Mouse (Mus musculus) CD8-positive naive resting alpha-beta T cell, adult 2 months (primary cell): ENCODE data around the gene Clec2g.
"Not testable (repeated sequence)": the region's sequence is repeated elsewhere in the genome, so short reads cannot be mapped to it uniquely, and the experiment has no call there.

Experiments
- DNase-seq, 2 experiments: peaks; one replicate each; pipeline ENCODE4 v3.0.0; 2022; ENCODE audit warnings: low read depth in 2 of 2, low spot score in 2 of 2

The Clec2g gene

DNA sequence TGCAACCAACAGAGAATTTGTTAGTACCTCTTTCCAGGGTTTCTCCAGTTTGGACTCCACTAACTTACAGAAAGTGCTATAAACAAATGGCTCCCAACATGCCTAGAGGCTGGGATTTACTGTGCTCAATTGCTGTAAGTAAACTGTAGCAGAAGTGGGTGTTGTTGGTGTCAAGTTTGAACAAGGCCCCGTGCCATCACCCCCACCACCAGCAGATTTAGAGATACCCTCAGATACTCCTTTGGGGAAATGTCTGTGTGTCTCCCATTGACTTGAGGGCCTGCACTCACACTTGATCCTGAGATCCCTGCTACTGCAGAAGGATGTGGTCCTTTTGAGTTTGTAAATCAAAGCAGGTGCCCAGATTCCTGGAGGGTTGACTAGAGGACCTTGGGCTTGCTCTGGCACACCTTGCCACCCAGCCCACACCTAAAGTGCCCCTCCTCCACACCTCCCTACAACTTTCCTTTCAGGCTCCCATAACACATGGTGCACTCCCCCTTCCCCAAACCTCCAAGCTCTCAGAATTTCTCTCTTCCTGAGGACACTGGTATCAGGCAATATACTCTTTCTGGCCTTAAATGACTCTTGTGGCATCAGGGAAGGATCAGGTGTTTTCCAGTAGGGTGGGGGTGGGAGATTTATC lies 37.3 kb downstream of the Clec2g start:
- DNase-seq: no peak

DNA sequence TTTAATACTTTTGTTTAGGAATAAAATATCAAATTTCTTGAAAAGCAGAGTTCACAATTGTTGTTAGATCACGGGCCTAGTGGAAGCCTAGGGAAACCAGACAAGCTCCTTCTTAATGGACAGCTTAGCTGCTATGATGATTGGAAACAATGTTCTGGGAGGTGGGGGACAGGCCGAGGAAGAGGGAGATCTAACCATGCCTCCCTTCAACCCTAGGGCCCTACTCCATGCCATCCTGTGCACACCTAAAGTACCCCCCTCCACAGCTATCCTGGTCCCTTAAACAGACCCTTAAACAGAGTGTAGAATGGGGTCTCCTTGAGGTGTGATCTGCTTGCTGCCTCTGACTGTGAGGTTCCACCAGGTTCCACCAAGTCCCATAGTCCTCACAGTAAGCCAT lies 38.0 kb downstream of the Clec2g start:
- no peak for DNase-seq

DNA sequence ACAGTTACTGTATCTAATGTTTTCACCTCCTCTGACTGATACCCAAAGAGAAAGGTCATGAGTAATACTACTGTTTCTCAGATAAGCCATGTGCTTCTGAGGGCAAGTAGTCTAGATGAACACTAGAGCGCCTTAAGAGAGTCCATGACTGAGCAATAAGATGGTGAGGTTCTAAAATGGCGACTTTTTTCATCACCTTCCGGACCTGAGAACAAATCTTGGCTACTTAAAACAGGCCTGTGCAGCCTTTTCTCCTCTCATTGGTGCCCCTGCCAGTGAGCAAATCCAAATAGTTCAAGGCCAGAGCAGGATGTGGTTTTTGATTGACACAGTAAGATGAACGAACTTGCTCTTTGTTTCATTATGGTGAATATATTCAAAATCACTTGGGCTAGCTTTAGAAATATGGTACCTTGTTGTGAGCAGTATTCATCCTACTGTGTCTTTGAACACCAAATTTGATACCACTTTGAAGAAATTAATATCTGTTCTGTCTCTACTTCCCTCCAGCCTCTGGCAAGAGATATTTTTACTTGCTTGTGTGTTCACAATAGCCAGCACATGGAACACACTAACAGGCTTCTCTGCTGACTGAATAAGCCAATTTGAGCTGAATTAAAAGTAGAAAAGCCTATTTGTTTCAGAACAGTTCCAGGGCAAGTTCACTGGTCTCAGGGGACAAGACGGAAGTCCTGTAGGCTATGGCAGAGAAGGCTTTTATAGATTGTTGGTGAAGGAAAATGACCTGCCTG lies 38.7 kb downstream of the Clec2g start:
- peak; percentile 26 to 44 for DNase-seq

DNA sequence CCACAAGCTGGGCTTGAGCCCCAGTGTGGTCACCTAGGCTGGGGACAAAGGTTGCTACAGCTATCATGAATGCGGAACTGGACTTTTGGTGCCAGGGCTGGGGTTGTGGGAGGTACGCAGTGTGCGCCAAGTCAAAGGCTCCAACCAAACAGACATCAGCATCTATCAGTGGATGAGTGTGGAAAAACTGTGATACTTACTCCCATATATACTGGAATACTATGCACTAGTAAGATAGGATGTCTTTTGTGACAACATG lies 39.2 kb downstream of the Clec2g start:
- DNase-seq: no peak

DNA sequence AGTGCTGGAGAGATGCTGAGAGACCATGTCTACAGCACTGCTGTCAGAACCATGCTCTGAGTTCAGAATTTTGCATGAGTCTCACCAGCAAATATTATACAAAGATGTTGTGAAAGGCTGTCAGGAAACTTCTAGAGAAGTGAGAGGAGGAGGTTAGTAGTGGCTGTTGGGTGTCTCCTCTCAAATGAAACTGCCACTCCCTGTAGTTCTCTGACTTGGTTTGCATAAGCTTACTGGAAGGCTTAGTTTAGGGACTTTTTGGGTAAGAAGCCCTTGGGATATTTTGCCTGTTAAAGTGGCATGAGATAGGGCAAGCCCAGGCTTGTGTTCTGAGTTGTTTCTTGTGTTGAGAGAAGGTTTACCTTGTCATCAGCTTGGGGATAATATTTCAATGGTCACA lies 40.7 kb downstream of the Clec2g start:
- DNase-seq: not testable (repeated sequence)

DNA sequence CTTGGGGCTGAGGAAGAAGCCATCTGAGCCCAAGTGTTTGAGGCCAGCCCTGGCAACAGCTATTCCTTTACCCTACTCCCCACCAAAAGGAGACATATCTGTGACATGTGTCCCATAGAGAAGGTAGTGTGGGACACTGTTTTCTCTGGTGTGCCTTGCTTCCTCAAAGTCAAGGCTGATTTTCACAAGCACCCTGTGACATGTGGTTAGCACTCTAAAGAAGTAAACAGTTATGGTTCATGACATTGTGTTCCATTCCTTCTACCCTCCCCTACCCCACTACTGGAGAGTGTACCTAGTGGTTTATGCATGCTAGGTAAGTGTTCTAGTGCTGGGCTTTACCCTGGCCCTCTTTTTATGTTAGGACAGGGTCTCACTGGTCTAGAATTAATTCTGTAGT lies 42.0 kb downstream of the Clec2g start:
- DNase-seq: no peak

DNA sequence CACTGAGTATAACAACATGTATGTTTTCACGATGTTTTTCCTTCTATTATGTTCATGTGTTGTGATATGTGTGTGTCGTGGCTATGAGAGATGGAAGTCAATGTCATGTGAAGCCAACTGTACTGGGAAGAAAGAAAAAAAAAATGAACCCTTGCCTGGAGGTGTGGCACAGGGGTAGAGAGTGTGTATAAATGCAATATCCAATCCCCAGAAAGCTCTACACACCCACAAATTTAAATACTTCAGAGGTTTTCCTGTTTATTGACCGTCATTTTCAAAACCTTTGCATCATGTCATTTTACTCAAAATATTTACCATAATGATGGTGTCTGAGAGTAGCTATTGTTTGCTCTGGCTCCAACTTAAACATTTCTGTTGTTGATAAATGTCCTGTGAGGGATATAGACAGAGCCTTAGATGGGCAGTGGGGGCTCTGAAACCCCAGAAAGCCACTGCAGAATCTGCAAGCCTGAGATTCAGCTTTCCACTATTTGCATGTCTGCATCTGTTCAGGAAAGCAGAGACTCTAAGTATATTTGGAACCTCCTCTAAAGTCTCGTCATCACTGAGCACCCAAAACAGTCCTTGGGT lies 47.9 kb downstream of the Clec2g start:
- not testable (repeated sequence) for DNase-seq

DNA sequence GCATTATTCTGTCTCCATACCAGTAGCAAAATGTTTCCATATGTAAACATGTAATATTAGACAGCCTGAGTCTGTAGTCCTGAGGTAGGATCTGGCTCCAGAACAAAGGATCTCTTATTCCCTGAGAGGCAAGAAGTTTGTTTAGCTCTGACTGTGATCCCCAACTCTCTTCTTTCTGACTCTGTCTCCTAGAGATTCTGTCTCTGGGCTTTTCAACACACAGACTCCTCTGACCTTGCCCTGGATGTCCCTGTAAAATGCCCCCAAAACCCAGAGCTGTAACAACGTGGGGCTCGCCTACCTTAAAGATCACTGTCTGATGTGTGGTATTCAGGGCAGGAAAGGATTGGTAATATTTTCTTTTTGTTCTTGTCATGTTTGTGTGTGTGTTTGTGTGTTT lies 58.2 kb downstream of the Clec2g start:
- DNase-seq: no peak

DNA sequence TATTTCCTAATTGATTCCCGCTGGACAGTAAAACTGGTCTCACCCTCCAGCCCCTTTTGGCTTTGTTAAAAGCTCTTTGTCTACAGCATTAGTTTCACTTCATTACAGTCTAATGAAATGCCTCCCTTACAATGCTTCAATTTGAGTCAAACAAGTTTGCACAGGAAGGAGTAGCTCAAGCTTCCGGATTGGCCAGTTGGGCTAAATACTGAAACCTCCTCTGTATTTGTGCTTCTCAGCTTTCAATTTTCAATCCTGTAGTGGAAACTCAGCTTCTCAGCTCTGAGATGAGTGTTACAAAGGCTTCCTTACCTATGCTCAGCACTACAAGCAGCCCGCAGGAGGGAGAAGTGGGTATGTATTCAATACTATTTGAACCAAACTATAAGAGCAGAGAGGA lies 58.6 kb downstream of the Clec2g start:
- no peak for DNase-seq

DNA sequence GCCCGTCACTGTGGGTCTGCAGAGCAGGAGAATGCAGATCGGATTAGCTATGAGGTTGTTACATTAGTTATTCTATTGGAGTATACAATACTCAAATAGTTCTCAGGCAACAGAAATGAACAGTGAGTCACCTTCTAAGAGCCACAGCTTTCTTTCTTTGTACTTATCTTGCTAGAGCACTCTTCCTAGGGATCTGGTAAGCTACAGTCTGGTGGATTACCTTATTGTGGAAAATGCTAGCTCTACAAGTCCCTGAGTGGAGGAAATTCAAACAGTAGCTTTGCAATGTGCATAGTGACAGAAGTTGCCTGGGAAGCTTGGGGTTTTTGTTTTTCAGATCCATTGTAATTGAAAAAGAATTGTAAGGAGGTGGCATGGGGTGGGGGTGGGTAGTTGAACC lies 59.0 kb downstream of the Clec2g start:
- DNase-seq: no peak

DNA sequence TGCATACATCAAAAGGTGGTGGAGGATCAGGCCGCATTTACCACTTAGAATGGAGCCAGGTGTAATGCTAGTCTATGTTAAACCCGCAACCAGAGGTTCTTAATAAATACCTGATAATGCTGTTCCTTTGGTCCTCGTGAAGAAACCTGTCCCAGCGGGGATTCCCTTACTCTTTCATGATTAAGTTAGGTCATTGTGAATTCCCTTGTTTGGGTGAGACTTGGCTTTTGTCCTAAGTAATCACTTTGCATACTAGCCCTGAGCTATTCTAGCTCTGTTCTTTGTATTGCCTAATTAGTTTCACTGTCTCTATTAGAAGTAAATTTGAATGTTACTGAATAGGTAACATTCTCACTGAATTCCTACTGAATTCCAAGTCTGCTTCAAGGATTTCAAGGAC lies 60.2 kb downstream of the Clec2g start:
- DNase-seq: no peak

DNA sequence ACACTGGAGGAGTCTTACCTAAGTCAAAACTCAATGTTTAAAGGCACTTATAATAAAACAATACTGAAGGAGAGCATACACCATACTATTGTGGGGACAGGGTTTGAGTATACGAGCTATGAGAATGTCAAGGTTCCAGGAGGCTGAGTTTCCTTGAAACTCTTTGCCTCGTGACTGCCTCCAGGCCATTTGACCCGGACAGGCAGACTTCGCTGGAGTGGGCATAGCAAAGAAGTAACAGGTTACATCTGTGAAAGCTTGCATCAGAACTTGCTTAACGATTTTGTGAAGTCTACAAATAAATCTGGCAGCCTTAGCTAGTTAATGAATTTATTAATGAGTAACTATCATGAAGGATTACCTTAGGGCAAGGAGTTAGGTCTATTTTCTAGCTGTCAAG lies 60.6 kb downstream of the Clec2g start:
- DNase-seq: no peak

DNA sequence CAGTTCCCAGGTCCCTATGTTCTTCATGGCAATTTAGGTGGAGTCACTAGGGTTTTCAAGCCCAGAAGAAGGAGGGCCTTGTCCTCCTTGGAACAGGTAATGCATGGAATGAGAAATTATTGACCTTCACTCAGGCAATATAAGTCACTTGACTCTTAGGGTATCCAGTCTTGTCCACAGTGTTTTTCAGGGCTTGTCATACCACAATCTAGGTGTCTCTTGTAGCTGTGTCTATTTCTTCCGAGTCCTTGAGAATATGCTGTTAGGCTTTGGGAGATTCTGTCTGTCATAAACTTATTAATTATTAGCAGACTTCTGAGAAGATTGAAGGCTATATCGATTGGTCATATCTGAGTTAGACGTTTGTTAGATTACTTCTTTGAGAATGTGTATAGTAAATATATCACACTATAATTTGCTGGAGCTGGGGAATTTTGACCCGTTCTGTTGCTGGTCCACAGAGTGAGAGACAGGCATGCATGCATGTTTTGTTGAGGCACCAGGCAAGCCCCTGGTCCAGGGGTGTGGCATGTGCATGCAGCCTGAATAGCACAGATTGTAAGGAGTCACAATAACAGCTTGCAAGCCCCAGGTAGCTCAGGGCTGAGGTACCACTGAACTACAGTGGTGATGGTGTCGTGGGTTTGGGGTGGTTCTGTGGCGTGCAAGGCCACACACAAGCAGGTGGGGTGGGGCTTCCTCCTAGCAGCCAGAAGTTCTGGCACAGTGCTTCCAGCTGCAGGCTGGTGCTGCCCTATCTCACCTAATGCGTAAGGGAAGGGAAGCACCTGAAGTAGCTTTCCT lies 61.3 kb downstream of the Clec2g start:
- DNase-seq: no peak

DNA sequence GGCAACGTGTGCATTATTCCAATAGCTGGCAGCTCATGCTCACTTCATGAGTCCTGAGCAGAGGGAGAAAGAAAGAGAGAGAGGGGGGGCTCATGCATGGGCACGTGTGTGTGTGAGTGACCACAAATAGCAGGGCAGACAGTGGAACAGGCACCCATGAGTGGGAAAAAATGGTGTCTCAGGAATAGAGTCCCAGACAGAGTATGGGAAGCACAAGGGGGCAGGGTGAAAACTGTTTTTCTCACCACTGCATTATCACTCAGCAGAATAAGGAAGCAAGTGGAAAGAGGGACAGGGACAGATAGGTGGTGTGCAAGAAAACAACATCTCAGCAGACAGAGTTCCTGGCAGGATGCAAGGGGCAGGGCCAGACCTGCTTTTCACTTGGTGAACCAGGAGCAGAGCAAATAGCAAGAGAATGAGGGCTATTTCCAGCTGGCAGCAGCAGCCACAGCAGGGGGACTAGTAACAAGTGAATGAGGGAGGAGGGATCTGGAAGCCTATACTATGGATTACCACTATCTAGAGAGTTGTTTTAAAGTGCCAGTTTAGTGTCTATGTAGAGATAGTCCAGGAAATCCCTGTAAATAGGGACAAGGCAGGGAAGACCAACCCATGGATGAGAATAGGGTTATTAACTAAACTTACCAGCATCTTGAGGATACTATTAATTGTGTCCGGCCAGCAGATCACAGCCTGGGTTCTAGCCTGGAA lies 62.0 kb downstream of the Clec2g start:
- no peak for DNase-seq

DNA sequence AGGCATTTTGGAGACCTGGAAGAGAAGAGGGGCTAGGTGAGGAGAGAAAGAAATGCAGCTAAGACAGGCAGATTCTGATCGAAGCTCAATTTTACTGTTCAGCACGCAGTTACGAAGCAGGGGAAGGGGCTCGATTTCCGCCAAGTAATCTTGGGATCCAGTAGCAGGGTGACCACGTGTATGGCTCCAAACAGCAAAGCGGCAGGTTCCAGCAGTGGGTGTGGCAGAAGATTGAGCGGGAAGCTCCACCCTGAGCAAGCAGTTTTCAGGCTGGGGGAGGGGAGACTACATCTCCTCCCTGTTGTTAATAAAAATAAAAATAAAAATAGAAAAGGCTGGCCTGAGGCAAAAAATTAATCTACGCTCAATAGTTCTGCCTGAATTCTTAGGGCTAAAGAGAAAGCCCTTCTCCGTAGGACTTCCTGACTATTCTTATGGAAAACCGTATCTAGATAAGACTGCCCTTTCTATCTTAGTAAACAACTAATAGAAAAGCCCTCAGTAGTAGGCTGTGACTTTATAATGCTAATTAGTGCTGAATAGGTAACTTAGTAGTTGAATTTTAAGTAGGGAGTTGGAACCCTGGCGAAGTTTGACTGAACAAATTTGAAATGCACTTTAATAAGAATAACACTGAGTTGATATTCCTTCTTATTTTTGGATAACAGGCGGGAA lies 62.7 kb downstream of the Clec2g start:
- DNase-seq: no peak

DNA sequence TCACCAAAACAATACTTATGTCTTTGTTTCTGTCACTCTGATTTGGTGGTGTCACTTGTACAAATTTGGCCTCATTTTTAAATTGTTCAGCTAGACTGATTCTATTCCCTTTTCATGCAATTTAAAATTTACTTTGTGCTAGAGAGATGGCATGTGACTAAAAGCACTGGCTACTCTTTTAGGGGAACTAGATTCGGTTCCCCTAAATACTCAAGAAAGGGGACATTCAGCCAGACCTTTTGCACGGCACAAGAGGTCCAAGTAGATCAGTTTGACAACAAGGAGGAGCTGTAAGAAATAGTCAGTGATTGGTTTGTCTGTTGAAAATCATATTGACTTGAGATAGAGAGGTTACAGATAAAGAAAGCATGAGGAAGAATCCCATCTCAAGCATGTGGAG lies 67.2 kb downstream of the Clec2g start:
- DNase-seq: no peak

DNA sequence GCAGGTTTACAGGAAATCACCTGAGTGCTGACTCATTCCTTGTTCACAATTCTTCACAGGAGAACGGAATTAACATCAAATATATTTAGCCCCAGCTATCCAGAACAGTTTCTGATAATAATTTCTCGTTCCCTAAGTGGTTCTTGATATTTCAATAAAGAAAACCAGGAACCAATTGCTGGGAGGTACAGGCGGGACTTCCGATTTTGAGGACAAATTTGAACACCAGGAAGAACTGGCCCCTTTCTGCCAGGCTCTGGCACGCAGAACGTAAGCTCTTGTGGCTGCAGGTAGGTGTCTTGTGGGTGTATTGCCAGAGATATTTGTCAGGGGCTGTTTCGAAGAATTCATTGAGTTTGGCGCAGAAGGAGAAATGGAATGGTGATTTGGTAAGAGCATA lies 74.4 kb downstream of the Clec2g start:
- no peak for DNase-seq

DNA sequence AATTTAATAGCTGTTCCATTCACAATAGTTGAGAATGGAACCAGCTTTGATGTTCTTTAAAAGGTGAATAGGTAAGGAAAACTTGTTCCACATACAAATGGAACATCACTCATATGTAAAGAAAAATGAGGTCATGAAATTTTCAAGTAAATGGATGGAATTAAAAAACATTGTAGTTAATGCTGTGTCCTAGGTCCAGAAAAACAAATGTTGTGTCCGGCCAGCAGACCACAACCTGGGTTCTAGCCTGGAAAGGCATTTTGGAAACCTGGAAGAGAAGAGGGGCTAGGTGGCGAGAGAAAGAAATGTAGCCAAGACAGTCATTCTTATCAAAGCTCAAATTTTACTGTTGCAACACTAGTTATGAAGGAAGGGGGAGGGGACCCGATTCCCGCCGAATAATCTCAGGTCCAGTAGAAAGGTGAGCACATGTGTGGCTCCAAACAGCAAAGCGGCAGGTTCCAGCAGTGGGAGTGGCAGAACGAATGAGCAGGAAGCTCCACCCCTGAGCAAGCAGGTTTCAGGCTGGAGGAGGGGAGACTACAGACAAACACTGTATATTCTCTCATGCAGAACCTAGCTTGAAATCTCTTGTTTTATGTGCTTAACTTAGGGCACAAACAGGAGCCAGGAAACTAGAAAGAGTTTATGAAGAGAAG lies 75.8 kb downstream of the Clec2g start:
- not testable (repeated sequence) for DNase-seq

DNA sequence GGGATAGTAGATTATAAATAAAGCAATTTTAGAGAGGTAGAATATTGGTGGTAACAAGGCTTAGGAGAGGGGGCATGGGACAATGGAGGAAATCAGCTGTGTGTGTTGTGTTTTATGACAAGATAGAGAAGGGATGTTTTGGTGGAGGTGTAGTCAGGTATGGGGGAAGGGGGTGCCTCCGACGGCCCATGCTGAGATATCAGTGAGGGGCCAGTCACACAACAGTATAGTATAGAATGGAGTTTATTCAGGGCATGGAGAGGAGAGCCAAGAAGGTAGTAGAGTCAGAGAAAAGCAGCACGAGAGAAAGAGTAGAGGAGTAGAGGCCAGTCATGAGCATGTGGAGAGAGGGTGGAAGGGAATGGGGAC lies 76.3 kb downstream of the Clec2g start:
- no peak for DNase-seq

DNA sequence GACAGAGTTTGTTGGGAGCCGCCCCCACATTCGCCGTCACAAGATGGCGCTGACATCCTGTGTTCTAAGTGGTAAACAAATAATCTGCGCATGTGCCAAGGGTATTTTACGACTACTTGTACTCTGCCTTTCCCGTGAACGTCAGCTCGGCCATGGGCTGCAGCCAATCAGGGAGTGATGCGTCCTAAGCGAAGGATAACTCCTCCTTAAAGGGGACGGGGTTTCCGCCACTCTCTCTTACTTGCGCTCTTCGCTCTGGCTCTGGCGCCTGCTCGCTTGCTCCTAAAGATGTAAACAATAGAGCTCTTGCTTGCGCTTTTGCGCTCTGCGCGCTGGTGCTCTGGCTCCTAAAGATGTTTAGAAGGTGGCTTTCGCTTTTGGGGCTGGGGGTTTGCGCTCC lies 77.8 kb downstream of the Clec2g start:
- not testable (repeated sequence) for DNase-seq
